In the genomic region with DNA sequence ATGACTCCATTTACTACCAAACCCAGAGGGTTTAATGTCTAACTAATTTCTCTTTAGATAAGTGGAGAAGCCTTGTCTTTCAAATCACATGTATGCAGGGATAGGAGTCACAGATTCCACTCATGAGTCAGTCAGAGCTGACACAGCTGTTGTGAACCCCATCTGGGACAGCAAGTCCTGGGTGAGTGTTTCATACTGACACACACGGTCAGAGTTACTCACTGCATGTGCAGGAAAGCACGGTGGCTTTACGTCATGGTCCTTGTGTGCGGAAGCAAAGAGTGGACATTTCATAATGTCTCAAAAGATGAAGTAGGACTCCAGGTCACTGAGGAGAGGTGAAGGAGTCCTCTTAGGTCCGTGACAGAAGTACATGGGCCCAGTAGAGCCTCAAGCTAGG, we compare ENCODE assay signal across 15 mouse cellular contexts. TPM values are rescaled to one million over a fixed set of nuclear protein-coding genes. Genes with fewer than 3 reads are reported as not detected.
DNase-seq lines count a peak whose midpoint lies in the region; ATAC-seq and TF ChIP-seq lines count a peak whose summit lies in the region.
"Had no signal": no experiment of that assay in that cellular context is flagged by ENCODE, and none has a peak within 500 bp of the region (broad histone marks: within the 10 kb centered on the region; RNA-seq: fewer than 3 reads in every experiment).

No protein-coding gene starts in this region.

- H3K4me2 ChIP-seq in lung, postnatal 0 days (replicated peaks; ENCODE audit: low read depth, low read length) = no peak overlapping the region
- H3K4me2 ChIP-seq: hindbrain, embryonic 12.5 days; lung, embryonic 15.5 days had no signal

- H3K36me3 ChIP-seq in lung, postnatal 0 days (ENCODE audit: insufficient read depth, low read length) = no peaks in the 10 kb centered on the region
- H3K36me3 ChIP-seq: hindbrain, embryonic 12.5 days; lung, embryonic 15.5 days had no signal

- no peaks in the 10 kb centered on the region for H3K4me1 ChIP-seq in lung, postnatal 0 days (ENCODE audit: insufficient read depth, low read depth, low read length)
- H3K4me1 ChIP-seq: hindbrain, embryonic 12.5 days had no signal

- 56% methylated on average over 5 of the region's 5 CpGs for WGBS in lung, postnatal 0 days

- no peak overlapping the region for H3K9ac ChIP-seq in lung, postnatal 0 days (replicated peaks; ENCODE audit: low read depth)
- H3K9ac ChIP-seq: hindbrain, embryonic 12.5 days; lung, embryonic 15.5 days had no signal

- intact Hi-C loops in left cerebral cortex, postnatal 36 days (cut with DNase I) = no loop called here

- TF ChIP-seq CTCF in lung, postnatal 0 days (IDR thresholded peaks at IDR 0.05) = no peak

- H3K9me3 ChIP-seq in lung, postnatal 0 days (ENCODE audit: low read length) = no peaks in the 10 kb centered on the region
- H3K9me3 ChIP-seq: hindbrain, embryonic 12.5 days; lung, embryonic 15.5 days had no signal

- no peak overlapping the region for H3K4me3 ChIP-seq in lung, postnatal 0 days (ENCODE audit: low read depth, low read length)
- H3K4me3 ChIP-seq: erythroblast, embryonic 14.5 days; hindbrain, embryonic 12.5 days; lung, embryonic 15.5 days had no signal

- no peak overlapping the region for H3K27ac ChIP-seq in lung, postnatal 0 days (ENCODE audit: low read length)
- H3K27ac ChIP-seq: hindbrain, embryonic 12.5 days; lung, embryonic 15.5 days had no signal

- TF ChIP-seq EP300 in lung, postnatal 0 days (IDR thresholded peaks at IDR 0.05) = peak; percentile 88

- peak; percentile 4 for DNase-seq in adrenal gland, postnatal 25 days
- no peak for DNase-seq in adrenal gland, postnatal 10 days
- DNase-seq in lung, postnatal 0 days (ENCODE audit: low spot score) = peak; percentile 74
- DNase-seq in lung, postnatal 10 days = no peak
- DNase-seq in heart, postnatal 4 days = peak; percentile 22
- DNase-seq in ovary, adult 18-20 months (ENCODE audit: low spot score) = no peak
- DNase-seq in cerebellum, adult 9-11 months = no peak
- DNase-seq in left cerebral cortex, postnatal 36 days (ENCODE audit: low spot score in 2 of 2) = no peak
- DNase-seq: kidney, adult 8-10 months; left cerebral cortex, postnatal 4 days; right cerebral cortex, postnatal 4 days had no signal

- H3K27me3 ChIP-seq in lung, postnatal 0 days (replicated peaks; ENCODE audit: insufficient read depth, low read length) = no peaks in the 10 kb centered on the region
- H3K27me3 ChIP-seq: hindbrain, embryonic 12.5 days; lung, embryonic 15.5 days had no signal

- peak; percentile 92 for ATAC-seq in lung, postnatal 0 days

RNA-seq across cellular contexts. Expression of a gene that starts 3.0 kb away (rescaled TPM):
- total RNA-seq in adrenal gland, postnatal 25 days (2021) = 0.58 and 1.1 TPM in 2 replicates
- total RNA-seq in adrenal gland, postnatal 10 days (2021) = 1 to 10 TPM in 1 of 2 experiments, under 1 TPM in 1; 0.96 to 2.8 TPM
- polyA plus RNA-seq in lung, postnatal 0 days (2015; fragmentation: Nextera tagmentation; extraction: Ambion mirVana) = not detected in 2 replicates
- under 1 TPM; 0.38 to 0.47 TPM for total RNA-seq in heart, postnatal 4 days (2021)
- total RNA-seq in left cerebral cortex, postnatal 36 days (2021) = 1 to 10 TPM; 2.4 to 2.9 TPM
- total RNA-seq: common myeloid progenitor, adult 5-6 weeks had no signal
- polyA plus RNA-seq: erythroblast, embryonic 14.5 days had no signal

Comparison
In these comparisons a context has a peak if more than half of its experiments do, and no peak if none do; other contexts are left out.
1. DNase-seq: peak in adrenal gland, postnatal 25 days (single experiment), lung, postnatal 0 days (single experiment) and heart, postnatal 4 days (single experiment); none in adrenal gland, postnatal 10 days (single experiment), lung, postnatal 10 days (single experiment), ovary, adult 18-20 months (single experiment), cerebellum, adult 9-11 months (single experiment) and left cerebral cortex, postnatal 36 days (0 of 2).